Mouse (Mus musculus) A20 (cell line): ENCODE measurements around the gene Kctd11.
"Not testable (repeated sequence)": the region's sequence is repeated elsewhere in the genome, so short reads cannot be mapped to it uniquely, and the experiment has no call there.

ENCODE experiments used
- DNase-seq: peaks from one replicate; pipeline ENCODE4 v3.0.0-alpha.2; 2011; ENCODE audit warnings: low read depth, low spot score

The Kctd11 gene

DNA sequence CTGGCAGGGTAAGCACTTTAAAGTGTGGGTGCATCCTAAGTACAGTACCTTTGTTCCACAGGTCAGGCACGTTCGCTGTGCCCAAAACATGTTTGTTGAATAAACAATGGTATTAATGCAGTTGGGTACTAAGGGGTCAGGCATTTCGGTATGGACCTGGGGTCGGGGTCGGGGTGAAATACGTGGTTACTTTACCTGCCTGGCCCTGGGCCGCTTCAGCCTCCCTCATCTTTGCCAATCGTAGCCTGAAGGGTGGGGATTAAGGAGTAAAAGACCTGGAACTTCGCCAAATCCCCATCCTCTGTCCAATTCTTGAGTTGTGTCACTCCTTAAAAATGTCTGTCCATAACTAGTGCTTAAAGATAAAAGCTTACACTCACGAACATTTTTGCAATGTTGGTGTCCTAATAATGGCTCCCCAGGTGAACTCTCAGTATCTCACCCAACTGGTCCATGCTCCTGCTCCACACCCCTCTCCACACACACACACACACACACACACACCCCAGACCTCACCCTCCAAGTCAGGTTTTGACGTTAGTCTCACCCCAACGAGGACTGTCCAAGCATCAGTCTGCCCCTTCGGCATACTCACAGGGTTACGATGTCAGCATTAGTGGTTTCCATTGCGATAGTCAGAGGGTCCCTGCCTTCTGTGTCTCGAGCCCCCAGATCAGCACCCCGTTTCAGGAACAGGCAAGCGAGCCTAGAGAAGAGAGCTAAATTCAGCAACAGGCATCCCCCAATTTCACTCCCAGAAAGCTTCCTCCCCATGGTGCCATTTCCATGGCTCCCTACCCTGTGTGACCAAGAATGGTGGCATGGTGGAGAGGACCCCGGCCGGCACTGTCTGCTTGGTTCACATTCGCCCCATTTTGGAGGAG, 823 bp upstream of the Kctd11 start:
- DNase-seq = no peak

DNA sequence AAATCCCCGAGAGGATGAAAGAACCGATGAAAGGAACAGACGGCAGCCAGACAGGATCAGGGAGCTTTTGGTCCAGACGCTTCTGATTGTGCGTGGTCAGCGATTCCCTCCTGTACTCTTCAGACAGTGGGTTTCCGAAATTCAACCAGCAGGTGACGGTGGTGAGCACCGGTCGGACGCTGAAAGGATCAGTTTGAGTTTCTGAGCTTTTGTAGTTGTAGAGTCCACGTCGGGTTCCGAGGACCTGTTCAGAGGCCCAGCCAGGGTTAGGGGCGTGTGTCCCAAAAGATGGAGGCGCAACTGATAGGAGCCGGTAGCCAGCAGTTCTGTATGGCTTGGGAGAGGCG, 727 bp downstream of the Kctd11 start:
- peak; percentile 88 for DNase-seq

DNA sequence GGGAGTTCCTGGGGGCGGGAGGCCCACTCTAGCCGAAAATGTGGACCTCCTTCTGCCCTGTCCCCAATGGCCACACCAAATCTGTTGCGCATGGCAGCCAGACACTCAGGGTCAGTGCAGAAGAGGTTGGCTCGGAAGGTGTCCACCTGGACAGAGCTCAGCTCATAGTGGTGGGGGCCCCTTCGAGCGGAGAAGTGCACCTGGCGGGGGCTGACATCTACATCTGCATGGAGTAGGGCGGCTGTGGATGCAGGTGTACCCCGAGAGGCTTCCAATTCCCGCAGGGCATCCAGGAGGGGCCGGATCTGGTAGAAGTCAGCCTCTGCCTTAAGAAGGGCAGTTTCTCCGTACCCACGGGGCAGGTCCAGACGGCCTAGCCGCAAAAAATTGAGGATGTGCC, 1.5 kb downstream of the Kctd11 start:
- DNase-seq = no peak

DNA sequence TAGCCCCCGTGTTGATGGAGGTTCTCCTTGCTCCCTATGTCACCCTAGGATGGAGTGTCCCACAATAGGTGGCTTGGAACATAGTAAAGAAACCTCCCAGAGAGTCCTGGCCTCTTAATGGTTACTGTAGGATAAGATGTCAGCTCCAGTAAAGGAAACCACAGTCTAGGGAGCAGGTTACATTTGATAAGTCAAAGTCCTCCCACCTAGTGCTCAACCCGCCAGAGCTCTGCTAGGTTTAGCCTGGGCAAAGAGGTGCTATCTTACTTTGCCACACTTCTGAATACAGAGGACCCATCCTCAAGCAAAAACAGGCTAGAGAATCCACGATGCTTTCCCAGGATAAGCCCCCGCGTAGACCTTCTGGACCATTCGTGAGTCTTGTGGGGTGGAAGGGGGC, 2.3 kb downstream of the Kctd11 start:
- DNase-seq = no peak

DNA sequence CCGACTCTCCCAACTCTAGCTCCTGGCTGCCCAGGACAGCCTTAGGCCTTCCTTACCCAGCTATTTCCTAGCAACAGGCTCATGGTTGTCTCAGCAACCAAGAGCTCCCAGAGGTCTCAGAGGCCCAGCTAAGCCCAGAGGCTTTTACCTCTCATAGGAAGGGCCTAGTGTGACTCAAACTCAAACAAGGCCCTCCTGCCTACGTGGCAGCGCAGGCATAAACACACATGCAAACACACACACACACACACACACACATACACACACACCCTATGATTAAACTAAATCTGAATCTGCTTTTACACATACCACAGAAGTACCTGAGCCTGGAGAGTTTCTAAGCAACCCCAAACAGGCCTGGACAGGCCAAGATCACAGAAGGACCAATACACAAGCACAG, 2.8 kb downstream of the Kctd11 start:
- no peak for DNase-seq

DNA sequence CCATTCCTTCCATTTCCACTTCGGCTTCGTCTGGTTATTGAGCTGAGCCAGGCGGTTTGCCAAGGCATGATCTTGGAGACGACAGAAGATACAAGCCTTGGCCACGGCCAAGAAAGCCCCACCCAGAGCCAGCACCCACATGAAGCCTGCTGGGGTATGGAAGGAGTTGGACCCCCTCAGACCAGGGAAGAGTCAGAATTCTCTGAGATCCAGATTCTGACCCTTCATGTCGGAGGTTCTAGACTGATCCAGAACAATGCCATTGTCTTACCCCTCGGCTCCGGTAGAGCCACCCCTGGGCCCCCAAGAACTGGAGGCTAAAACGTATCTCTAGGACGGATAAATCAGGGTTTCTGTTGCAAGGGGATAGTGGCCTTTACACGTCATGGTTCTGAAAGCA, 3.3 kb downstream of the Kctd11 start, which contains the start of gene Tmem95:
Gene Tmem95, minus strand, starts transcription at position 141 of the 400 bp plus-strand sequence.
- no peak for DNase-seq

DNA sequence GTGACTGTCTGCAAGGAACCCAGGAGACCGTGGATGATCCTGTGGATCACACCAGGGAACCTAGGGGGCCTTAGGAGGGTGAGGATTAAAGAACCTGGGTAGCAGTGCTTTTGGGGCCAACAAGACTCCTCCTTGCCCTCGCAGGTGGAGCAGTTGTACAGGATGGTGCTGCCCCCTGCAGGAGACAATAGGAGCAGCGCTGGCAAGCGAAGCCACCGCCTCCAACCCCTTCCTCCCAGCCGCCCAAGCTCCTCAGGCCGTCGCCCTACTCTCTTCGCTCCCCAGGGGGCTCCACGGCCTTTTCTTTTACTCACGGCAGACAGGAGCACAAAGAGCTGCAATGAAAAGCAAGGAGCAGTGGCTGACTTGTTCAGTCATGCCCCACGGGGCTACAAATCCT, 4.3 kb downstream of the Kctd11 start:
- peak; percentile 91 for DNase-seq

DNA sequence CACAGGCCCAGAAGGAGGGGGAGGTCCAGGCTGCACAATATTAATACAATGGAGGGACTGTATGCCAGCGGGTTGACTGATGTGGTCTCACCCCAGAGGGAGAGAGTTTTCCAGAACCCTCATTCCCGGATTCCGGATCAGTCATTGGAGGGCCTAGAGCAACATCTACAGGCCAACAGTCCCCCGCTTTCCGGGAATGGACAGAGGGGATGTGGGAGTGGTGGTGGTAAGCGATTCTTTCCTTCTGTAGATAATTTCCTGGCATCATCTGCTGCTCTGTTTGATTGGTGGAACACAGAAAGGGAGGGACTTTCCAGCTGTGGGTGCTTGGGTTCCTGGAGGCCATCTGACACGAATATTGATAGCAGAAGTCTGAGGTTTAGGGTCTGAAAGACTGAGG, 5.0 kb downstream of the Kctd11 start:
- peak; percentile 28 for DNase-seq

DNA sequence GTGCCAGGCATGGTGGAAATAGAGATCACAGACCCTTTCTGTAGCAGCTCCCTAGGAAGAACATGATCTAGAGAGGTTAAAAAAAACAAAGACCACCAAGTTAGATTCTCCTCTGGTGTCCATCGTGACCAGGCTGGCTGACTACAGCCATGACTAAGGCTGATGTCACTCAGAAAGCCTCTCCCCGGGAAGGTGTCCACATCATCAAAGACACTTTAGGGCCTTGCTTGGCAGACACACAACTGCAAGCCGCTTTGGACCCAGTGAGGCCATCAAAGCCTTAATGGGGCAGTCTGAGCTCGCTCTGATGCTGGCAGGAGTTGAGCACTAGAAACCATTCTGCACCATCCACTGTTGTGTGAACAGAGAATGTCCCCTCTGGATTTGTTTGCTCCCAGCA, 8.8 kb downstream of the Kctd11 start:
- DNase-seq = no peak

DNA sequence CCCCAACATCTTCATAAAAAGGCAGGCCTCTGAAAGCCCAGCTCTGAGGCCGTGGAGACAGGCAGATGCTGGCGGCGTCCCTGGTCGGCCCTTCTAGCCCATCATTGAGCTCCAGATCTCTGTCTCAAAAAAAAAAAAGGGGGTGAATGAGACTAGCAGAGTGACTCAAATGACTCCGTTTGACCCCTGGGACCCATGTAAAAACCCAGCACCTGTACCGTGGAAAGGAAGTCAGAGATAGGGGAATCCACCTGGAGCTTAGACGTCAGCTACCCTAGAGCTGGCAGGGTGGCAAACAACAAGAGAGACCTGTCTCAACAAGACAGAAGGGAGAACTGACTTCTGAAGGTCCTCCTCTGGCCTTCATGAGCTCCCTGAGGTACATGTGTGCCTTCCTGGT, 9.4 kb downstream of the Kctd11 start:
- DNase-seq = peak; percentile 47

DNA sequence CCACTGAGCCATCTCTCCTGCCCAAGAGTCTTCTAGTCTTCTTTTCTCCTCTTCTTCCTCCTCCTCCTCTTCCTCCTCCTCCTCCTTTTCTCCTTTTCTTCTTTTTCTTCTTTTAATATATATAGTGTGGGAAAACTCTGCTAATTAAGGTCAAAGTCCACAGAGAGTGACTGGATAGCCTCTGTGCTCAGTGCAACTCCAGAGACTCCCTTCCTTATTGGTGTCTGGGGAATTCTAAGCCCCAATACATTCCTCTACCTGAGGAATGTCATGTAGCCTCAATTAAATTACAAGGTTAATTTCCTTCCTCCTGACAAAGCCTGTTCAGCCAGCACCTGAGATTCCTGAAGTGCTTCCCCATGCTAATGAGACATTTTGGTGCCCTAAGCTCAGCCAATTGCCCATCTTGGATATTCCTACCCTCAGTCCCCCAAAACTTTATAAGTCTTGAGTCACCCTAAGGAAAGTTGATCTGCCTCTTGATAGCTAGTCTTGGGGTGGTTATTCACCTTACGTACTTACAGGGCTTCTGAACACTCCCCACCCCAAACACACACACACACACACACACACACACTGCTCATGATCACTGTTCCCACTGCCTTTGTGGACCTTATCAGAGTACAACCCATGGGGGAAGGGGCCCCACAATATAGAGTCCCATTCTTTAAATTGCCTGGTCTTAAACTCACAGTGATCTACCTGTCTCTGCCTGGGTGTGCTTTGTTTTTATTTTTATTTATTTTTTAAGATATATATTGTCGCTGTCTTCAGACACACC, 10.7 kb downstream of the Kctd11 start:
- DNase-seq = no peak

DNA sequence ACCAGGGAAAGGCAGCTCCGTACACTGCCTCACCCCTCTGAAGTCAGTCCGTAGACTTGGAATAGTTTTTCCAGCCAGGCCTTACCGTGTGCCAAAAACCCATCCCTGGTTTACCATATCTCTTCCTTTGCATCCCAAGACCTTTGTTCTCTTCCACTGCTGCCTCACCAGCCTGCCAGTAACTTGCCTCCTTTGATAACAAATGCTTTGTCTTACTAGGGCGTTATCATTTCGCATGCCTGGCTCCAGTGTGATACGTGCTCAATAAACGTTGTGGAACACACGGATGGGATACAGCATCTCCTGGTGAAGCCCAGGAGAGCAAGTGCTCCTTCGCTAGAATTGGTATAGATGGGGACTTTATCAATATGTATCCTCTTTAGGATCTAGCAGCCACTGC, 13.9 kb downstream of the Kctd11 start:
- no peak for DNase-seq

DNA sequence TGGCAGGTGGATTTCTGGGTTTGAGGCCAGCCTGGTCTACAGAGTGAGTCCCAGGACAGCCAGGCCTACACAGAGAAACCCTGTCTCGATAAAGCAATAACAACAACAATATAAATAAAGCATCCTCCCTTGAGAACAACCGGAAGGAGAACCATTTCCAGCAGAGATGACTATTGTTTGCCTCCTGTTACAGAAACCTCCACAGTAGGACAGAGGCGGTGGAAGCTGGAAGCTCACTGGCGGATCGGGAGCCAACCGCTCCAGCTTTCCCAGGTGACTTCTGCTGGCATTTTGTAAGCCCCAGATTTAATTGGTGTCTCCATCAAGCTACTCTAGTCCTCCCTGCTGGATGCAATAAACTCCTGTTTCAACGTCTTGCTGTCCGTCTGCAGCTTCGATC, 15.6 kb downstream of the Kctd11 start:
- DNase-seq = no peak

DNA sequence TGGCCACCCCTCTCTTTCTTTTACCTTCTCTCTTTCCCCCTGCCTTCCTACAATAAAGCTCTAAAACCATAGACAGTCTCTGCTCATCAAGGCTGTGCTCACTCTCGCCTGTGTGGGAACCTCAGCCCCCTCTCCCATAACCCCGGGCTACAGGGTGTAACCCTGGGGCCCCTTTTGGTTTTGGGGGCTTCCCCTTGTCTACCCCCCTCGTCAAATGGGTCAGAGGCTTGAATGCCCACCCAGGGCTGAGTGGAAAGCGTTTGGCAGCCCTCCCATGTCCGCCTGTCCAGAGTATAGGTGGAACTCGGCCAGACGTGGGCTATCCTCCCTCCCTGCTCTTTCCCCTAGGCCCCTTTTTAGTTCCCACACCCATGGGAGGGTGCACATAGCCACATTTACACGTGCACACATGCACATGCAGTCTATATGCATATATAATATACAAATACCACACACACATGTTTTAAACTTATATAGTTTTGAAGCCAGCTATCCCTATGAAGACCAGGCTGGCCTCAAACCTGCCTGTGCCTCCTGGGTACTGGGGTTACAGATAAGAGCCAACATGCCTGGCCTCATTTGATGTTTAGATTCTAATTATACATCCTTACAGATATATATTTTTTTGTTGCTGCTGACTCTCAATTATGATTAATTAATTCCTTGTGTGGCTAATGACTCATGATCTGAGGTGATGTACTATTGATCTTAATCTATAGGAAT, 16.9 kb downstream of the Kctd11 start:
- DNase-seq = no peak

DNA sequence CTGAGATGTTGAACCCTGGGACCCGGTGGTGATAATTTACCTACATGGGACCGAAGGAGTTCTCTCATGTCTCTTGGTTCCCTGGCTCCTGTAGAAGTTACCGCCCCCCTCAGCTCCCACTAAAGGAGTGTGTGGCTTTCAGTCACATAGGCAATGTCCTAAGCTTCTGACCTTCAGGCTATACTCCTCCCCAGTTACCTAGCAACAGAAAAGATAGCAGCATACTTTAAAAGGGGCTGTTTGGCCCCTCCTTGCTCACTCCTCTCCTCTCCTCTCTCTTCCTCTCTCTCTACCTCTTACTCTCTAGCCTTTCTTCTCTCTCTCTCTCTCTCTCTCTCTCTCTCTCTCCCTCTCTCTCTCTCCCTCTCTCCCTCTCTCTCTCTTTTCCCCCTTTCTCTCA, 17.5 kb downstream of the Kctd11 start:
- not testable (repeated sequence) for DNase-seq

DNA sequence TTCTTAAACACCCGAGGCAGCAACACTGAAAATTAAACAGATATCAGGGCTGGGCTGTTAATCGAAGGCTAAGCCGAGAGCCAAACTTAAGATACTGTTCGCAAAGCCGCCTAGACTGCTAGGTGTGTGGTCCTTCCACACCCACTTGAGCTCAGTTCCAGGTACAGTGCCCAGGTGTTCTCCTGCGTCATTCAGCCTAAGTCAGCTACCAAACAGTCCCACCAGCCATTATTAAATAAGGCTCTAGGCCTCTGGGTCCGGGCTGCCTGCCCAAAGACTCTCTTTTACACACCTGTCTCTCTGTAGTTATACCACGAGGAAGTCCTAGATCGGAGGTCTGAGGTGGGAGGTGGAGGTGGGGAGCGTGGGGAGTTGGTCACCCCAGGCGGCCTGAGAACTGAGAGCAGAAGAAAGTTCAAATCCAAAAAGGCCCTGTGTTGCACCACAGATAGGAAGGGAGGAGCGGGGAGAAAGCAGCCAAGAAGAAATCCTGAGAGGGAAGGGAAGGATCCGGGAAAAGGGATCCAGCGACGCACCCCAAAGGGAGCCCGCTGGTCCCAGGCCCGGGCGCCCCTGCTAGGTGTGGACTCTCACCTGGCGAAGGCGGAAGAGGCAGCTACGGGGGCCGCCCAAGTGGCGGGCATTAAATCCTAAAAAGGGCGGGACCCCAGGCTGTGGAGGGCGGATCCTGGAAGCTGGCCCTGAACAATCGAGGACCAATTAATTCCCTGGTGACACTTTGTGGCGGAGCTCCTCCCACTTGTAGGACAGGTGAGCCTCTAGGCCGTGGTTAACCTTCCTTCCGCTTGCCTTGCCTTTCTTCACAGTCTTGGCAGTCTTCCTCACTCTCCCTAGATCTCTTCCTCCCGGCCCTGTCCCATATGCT, 22.9 kb downstream of the Kctd11 start, which contains the start of gene Tnk1:
Gene Tnk1, minus strand, starts transcription at position 618 of the 886 bp plus-strand sequence.
- no peak for DNase-seq

DNA sequence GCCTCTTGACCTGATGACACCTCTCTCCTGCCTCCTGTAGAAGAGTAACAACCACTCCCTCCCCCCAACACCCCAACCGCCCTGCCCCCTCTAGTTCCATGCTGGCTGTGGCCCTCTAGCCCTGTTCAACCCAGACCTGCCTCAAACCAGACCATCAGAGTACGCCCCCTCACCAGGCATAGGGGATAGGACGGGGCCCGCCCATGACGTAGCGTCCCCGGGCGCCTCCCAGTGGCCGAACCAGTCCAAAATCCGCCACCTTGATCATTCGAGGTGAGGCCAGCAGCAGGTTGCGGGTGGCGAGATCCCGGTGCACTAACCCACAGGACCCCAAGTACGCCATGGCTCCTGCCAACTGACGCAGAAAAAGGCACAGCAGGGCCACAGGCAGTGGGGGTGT, 25.9 kb downstream of the Kctd11 start:
- DNase-seq = peak; percentile 67

DNA sequence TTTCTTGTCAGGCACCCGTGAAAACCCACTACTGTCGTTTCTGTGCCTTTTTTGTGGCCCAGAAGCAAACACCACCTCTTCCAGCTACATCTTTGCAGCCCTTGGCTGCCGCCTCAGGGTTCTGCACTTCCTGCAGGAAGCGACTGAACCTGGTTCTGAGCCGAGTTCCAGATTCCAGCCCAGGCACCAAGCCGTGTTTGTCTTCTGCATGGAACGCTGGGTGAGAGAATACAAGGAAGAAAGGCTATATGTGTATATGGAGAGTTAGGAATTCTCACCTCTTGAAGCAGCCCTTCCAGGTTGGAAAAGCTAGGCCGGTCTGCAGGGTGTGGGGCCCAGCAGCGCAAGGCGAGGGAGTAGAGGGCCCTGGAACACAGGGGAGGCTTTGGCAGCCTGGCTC, 26.5 kb downstream of the Kctd11 start:
- no peak for DNase-seq

DNA sequence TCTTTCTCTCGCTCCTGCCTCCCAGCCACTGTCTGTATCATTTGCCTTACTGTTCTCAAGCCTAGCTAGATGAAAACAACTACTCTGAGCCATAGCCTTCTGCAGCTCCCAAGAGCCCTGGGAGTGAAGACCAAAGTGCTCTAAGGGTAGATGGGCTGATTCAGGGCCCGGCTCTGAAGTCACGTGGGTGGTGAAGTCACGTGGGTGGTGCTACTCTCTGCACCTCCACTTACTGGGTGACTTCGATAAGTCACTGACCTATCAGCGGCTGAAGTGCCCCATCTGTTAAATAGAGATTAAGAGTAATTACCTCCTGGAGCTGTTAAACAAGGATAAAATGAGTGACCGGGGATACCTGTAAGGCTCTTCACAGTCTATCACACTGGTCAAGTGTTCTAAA, 27.2 kb downstream of the Kctd11 start:
- no peak for DNase-seq

DNA sequence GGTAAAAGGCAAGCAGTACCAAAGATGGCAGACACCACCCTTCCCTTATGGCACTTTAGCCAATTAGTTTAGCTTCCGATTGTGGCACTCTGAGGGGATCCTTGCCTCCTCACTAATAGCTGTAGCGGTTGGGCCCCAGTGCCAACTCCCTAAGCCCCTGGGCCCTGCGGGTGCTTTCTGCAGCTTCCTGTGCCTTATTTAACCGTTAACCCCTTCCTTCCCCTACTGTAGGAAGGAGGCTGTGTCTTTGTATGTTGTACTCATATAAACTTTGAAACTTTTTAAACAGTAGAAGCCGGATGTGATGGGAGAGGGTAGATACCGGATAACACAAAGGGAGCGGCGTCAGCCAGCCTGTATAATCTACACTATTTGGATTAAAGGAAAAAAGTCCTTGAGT, 30.5 kb downstream of the Kctd11 start:
- DNase-seq = no peak

DNA sequence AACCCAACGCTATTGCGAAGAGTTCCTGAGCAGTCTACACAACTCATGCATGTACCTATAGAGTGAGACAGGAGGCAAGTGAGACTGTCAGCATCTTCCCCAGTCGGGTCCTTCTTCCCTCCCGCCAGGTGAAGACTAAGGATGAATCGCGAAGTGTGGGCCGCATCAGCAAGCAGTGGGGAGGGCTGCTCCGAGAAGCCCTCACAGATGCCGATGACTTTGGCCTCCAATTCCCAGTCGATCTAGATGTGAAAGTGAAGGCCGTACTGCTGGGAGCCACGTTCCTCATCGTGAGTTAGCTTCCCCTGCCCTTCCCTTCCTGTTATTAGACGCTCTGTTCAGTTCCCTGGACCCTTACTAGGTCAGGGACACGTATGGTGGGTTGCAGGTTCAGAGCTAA, 31.3 kb downstream of the Kctd11 start:
- DNase-seq = no peak
